Mouse (Mus musculus) forebrain, embryonic 10.5 days (tissue): ENCODE results near the gene Smarcd1. TPM values are rescaled to one million over a fixed set of nuclear protein-coding genes. Genes with fewer than 3 reads are reported as not detected.
"Not testable (repeated sequence)": the region's sequence is repeated elsewhere in the genome, so short reads cannot be mapped to it uniquely, and the experiment has no call there.

Experiments used
- DNase-seq: peaks from one replicate; pipeline ENCODE4 v3.0.0-alpha.2; 2017; ENCODE audit warnings: low spot score; ENCODE audit errors: extremely low spot score
- H3K27ac ChIP-seq: fragments of 300-500 bp; sonication (generic); 2 replicates; pipeline ENCODE4 v1.5.1; 2016; ENCODE audit warnings: mild to moderate bottlenecking
- H3K27me3 ChIP-seq: fragments of 300-500 bp; sonication (generic); 2 replicates; pipeline ENCODE4 v1.6.1; 2016; ENCODE audit warnings: mild to moderate bottlenecking; ENCODE audit not compliant: poor library complexity, severe bottlenecking
- H3K36me3 ChIP-seq: fragments of 300-500 bp; sonication (generic); replicated peaks from 2 replicates; pipeline ENCODE4 v1.6.1; 2016; ENCODE audit warnings: mild to moderate bottlenecking, moderate library complexity
- H3K4me1 ChIP-seq: fragments of 300-500 bp; sonication (generic); 2 replicates; pipeline ENCODE4 v1.6.1; 2016
- H3K4me3 ChIP-seq: fragments of 300-500 bp; sonication (generic); 2 replicates; pipeline ENCODE4 v1.5.1; 2016; ENCODE audit warnings: mild to moderate bottlenecking, moderate library complexity
- H3K9me3 ChIP-seq: fragments of 300-500 bp; sonication (generic); 2 replicates; pipeline ENCODE4 v1.6.1; 2016; ENCODE audit warnings: mild to moderate bottlenecking, moderate library complexity
- WGBS: fragments of 180-500 bp; shearing (Covaris S2); methylation state at CpG from one replicate; pipeline ENCODE4 v1.1.7; 2016; 5-methylcytosine and 5-hydroxymethylcytosine counted together
- polyA plus RNA-seq: library from polyadenylated mRNA; unstranded; fragments of >200 nt; fragmentation: Nextera tagmentation; extraction: Ambion mirVana; gene quantifications from 2 replicates; pipeline ENCODE4 v1.2.1, GENCODE M21; 2016

Smarcd1 gene
- polyA plus RNA-seq, 1 experiment from 2014 or later = 91.5 TPM

- DNase-seq = no peak
- H3K4me1 ChIP-seq = peaks cover 54% of the 10 kb centered on the region
- peaks cover 79% of the 10 kb centered on the region for H3K36me3 ChIP-seq
- H3K27ac ChIP-seq = no peak overlapping the region
- WGBS = 81% methylated on average over 8 of the region's 8 CpGs
- H3K4me3 ChIP-seq = no peak overlapping the region
- no peaks in the 10 kb centered on the region for H3K9me3 ChIP-seq
- no peaks in the 10 kb centered on the region for H3K27me3 ChIP-seq
These were observed 17.9 kb downstream of the Smarcd1 start for GRCm38 (mm10) chr15:99719865-99720264.

DNA sequence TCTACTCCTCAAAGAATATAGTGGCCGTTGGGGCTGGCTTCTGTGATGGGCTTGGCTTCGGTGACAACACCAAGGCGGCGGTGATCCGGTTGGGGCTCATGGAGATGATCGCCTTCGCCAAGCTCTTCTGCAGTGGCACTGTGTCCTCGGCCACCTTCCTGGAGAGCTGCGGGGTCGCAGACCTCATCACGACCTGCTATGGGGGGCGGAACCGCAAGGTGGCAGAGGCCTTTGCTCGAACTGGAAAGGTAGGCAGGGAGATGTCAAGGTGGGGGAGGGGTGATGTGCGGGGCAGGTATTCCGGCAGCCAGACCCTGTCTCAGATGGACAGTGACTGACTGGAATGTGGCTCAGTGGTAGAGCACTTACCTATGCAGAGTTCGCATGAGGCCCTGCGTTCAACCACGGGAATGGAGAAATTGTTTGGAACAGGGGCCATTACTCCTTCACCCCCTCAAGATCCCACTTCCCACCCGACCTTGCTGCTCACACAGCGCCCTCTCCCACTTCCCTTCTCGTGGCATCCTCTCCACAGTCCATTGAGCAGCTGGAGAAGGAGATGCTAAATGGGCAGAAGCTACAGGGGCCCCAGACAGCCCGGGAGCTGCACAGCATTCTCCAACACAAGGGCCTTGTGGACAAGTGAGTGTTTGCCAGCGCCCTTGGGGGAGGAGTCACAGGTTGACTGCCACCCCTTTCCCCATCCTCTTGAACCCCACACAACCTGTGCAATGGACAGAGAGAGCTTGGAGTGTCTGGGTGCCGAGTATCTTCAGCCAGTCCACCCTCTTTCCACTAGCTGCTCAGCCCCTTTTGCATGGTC lies 20.2 kb downstream of the Smarcd1 start:
- Histone ChIP-seq H3K27ac (no peak overlapping the region), H3K27me3 (no peaks in the 10 kb centered on the region), H3K4me3 (no peak overlapping the region), H3K4me1 (peaks cover 54% of the 10 kb centered on the region), H3K9me3 (no peaks in the 10 kb centered on the region), H3K36me3 (peaks cover 58% of the 10 kb centered on the region)
- DNase-seq = no peak
- 80% methylated on average over 25 of the region's 25 CpGs for WGBS

DNA sequence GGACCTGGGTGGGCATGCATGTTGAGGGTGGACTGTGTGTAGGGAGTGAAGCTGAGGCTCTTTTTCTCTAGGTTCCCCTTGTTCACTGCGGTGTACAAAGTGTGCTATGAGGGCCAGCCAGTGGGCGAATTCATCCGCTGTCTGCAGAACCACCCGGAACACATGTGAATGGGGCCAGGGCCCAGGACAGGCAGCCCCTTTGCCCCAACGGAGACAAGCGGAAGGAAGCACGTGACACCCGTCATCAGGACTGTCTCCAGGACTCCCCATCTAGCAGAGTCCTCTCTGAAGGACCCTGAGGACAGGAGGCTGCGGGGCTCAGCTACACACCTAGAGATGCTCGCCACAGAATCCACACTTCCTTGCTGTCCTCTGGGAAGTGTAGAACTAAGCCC lies 21.2 kb downstream of the Smarcd1 start:
- Histone ChIP-seq H3K36me3 (peaks cover 56% of the 10 kb centered on the region), H3K27ac (peak overlapping the region; percentile 91), H3K4me1 (peaks cover 44% of the 10 kb centered on the region), H3K9me3 (no peaks in the 10 kb centered on the region), H3K4me3 (no peak overlapping the region), H3K27me3 (no peaks in the 10 kb centered on the region)
- 49% methylated on average over 10 of the region's 10 CpGs for WGBS
- DNase-seq = no peak

DNA sequence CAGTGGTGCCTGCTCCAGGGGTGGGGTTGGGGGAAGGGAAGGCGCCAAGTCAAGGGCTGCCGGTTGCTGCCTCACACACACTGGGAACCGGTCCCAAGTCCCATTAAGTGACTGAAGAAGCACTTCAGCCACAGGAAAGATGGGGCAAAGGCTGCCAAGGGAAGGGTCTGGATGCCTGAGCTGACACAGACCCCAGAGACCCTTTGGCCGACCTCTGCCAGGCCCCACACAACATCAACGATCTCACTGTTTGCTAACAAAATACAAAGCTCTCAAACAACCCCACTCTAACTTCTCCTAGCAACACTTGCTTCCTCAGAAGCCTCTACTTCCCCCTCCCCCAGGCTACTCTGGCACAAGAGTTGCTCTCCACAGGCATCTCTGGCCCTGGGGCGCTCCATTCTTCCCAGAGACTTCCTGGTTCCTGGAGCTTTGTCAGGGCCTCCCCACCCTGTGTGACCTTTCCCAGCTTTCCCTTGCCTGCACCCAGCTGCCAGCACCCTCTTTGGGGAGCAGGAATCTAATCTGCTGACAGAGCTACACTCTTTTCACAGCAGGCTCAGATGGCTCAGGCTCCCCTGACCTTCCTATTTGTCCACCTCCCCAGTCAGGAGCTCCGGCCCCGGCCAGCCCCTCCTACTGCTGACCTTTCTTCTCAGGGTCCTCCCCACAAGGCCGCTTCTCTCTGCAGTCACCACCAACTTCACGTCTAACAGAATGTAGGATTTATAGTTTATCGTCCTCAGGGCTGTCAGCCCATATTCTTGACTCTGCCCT lies 21.8 kb downstream of the Smarcd1 start:
- peaks cover 38% of the 10 kb centered on the region for H3K4me1 ChIP-seq
- H3K4me3 ChIP-seq = peak overlapping the region; percentile 99; the same call in 1 of the 2 replicates
- peak overlapping the region; percentile 91 for H3K27ac ChIP-seq
- H3K36me3 ChIP-seq = peaks cover 56% of the 10 kb centered on the region
- WGBS = 17% methylated on average over 11 of the region's 11 CpGs
- DNase-seq = no peak
- peaks cover 1% of the 10 kb centered on the region; the same call in 1 of the 2 replicates for H3K9me3 ChIP-seq
- H3K27me3 ChIP-seq = no peaks in the 10 kb centered on the region

GRCm38 (mm10) chr15:99724292-99725021 lies 22.5 kb downstream of the Smarcd1 start:
- WGBS = 14% methylated on average over 16 of the region's 16 CpGs
- H3K36me3 ChIP-seq = peaks cover 58% of the 10 kb centered on the region
- peak overlapping the region; percentile 91 for H3K27ac ChIP-seq
- H3K4me3 ChIP-seq = peak overlapping the region; percentile 99
- DNase-seq = peak; percentile 63
- no peaks in the 10 kb centered on the region for H3K27me3 ChIP-seq
- H3K4me1 ChIP-seq = peaks cover 38% of the 10 kb centered on the region
- peaks cover 7% of the 10 kb centered on the region for H3K9me3 ChIP-seq

DNA sequence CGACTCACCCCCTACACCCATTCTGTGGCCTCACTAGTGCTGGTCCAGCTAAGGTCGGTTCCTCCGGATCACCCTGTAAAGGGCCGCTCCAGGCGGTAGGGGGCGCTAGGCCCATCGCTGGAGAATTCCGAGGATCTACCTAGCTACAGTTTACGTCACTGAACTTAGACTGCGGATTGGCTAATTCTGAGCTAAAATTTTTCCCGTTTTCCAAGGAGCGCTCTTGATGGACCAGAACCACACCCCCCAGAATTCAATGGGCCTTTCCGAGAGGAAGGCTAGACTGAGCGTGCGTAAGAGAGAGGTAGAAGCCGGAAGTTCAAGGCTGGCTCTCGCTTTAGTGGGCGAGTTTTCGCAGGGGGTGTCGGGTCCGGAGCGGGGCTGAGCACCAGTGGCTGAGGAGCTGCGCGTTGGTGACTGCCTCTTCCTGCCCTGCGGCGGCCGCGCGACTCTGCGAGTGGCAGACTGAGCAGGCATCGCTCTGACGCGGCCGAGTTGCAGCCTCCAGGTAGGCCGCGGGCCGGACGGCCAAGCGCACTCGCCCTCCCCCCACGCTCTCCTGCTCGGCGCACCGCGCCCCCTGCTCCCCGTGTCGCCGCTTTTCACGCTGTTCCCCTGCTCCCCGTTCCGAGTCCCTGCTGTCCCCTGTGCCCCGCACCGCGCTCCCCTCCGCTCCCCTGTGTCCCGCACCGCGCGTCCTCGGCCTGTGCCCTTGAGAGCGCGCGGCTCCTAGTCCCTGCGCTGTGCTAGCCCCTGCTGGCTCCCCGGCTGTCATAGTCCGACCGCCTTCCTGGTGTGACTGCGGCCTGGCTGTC lies 23.6 kb downstream of the Smarcd1 start, which contains the start of gene Cox14:
Gene Cox14 (plus strand): TSS at position 278 of the 815 bp plus-strand sequence.
- peak; percentile 92 for DNase-seq

GRCm38 (mm10) chr15:99726549-99726948 lies 24.6 kb downstream of the Smarcd1 start:
- Histone ChIP-seq H3K27ac (peak overlapping the region; percentile 91; the same call in 1 of the 2 replicates), H3K9me3 (peaks cover 7% of the 10 kb centered on the region), H3K4me1 (peaks cover 38% of the 10 kb centered on the region), H3K36me3 (peaks cover 56% of the 10 kb centered on the region), H3K27me3 (no peaks in the 10 kb centered on the region), H3K4me3 (peak overlapping the region; percentile 99)
- no peak for DNase-seq
- WGBS = 87% methylated on average over 2 of the region's 2 CpGs

More for the DNA sequence above, 23.6 kb downstream of the Smarcd1 start, which contains the start of gene Cox14:
- Histone ChIP-seq H3K4me3 (peak within 1 kb of the TSS; percentile 99), H3K9me3 (peaks cover 7% of the 10 kb centered on the region), H3K27me3 (no peaks in the 10 kb centered on the region), H3K27ac (peak within 1 kb of the TSS; percentile 91), H3K36me3 (peaks cover 57% of the 10 kb centered on the region), H3K4me1 (peaks cover 38% of the 10 kb centered on the region)
- WGBS = under 1% methylated on average over 68 of the region's 68 CpGs

- H3K36me3 ChIP-seq = peaks cover 56% of the 10 kb centered on the region
- peaks cover 38% of the 10 kb centered on the region for H3K4me1 ChIP-seq
- WGBS = 93% methylated on average over 4 of the region's 5 CpGs
- DNase-seq, H3K4me3 ChIP-seq, H3K27me3 ChIP-seq, H3K27ac ChIP-seq, H3K9me3 ChIP-seq: not testable (repeated sequence)
These were observed 25.1 kb downstream of the Smarcd1 start for GRCm38 (mm10) chr15:99727039-99727438.

GRCm38 (mm10) chr15:99727525-99727924 lies 25.6 kb downstream of the Smarcd1 start:
- H3K9me3 ChIP-seq = peaks cover 7% of the 10 kb centered on the region
- peaks cover 56% of the 10 kb centered on the region for H3K36me3 ChIP-seq
- H3K27ac ChIP-seq = no peak overlapping the region
- peaks cover 38% of the 10 kb centered on the region for H3K4me1 ChIP-seq
- no peak for DNase-seq
- no peak overlapping the region for H3K4me3 ChIP-seq
- H3K27me3 ChIP-seq = no peaks in the 10 kb centered on the region
- WGBS = 98% methylated on average over 12 of the region's 12 CpGs

DNA sequence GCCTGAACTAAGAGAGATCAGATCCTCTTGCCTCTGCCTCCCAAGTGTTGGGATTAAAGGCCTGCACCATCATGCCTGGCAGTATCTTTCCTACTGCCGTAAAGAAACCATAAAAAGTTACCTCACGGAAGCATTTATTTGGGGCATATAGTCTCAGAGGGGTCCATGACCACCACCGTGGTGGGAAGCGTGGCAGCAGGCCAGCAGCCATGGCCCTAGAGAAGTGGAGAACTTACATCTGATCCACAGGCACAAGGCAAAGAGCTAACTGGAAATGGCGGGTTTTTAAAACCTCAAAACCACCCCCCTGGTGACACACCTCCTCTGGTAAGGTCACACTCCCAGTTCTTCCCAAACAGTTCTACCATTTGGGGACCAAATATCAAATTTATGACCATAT lies 26.3 kb downstream of the Smarcd1 start:
- peaks cover 33% of the 10 kb centered on the region for H3K4me1 ChIP-seq
- peaks cover 7% of the 10 kb centered on the region for H3K9me3 ChIP-seq
- H3K27ac ChIP-seq = no peak overlapping the region
- no peaks in the 10 kb centered on the region for H3K27me3 ChIP-seq
- no peak overlapping the region for H3K4me3 ChIP-seq
- DNase-seq = no peak
- H3K36me3 ChIP-seq = peaks cover 58% of the 10 kb centered on the region
- WGBS = 97% methylated on average over 5 of the region's 5 CpGs

GRCm38 (mm10) chr15:99729056-99729783 lies 27.3 kb downstream of the Smarcd1 start:
- Histone ChIP-seq H3K27ac (no peak overlapping the region), H3K9me3 (peaks cover 7% of the 10 kb centered on the region), H3K36me3 (peaks cover 66% of the 10 kb centered on the region), H3K4me3 (no peak overlapping the region), H3K27me3 (no peaks in the 10 kb centered on the region), H3K4me1 (peaks cover 23% of the 10 kb centered on the region)
- DNase-seq = no peak
- WGBS = 95% methylated on average over 4 of the region's 4 CpGs
